Mouse (Mus musculus): ENCODE data around the gene Kcnab3. TPM values are rescaled to one million over a fixed set of nuclear protein-coding genes. Genes with fewer than 3 reads are reported as not detected.

Kcnab3 gene
- polyA plus RNA-seq, 1 experiment from 2014 or later: 0.62 TPM

DNA sequence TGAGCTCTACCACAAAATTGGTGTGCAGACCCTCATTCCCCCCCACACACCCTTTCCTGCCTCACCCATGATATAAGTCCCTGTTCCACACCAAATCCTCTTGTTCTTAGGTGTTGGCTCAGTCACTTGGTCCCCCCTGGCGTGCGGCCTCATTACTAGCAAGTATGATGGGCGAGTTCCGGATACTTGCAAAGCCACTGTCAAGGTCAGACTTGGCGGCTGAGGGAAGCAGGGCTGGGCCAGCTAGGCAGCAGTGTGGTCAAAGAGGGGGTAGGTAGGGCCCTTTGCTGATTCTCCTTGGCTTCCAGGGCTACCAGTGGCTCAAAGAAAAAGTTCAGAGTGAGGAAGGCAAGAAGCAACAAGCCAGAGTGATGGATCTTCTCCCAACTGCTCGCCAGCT is 5.1 kb downstream of the Kcnab3 start:
- Histone ChIP-seq H3K4me2 (ENCODE audit: low read length) (peak overlapping the region; percentile 80), H3K9ac (ENCODE audit: low read length) (peak overlapping the region; percentile 80; the same call in 1 of the 2 replicates), H3K4me3 (ENCODE audit: control insufficient read depth in 1 of 2, insufficient read depth in 1 of 2, low read depth in 1 of 2, low read length in 2 of 2) (peak overlapping the region in 1 of 2 experiments; percentile 59; a peak in 1 of 4 replicates), H3K4me1 (ENCODE audit: control insufficient read depth in 2 of 2, insufficient read depth in 2 of 2, low read length in 2 of 2) (peaks cover 15 to 18% of the 10 kb centered on the region in 2 experiments), H3K27ac (replicated peaks in 1 of 2; ENCODE audit: control insufficient read depth in 1 of 2, insufficient read depth in 1 of 2, low read depth in 2 of 2, low read length in 2 of 2) (no peak overlapping the region), H3K36me3 (ENCODE audit: control insufficient read depth, insufficient read depth, low read length) (no peaks in the 10 kb centered on the region), H3K27me3 (ENCODE audit: control insufficient read depth, insufficient read depth, low read length) (peaks cover 15% of the 10 kb centered on the region), H3K9me3 (ENCODE audit: control insufficient read depth, low read length) (no peaks in the 10 kb centered on the region)
- ATAC-seq (ENCODE audit: insufficient number of reproducible peaks, insufficient read depth, low FRiP score, low read depth): no peak
- 85% methylated on average over 6 of the region's 6 CpGs for WGBS

DNA sequence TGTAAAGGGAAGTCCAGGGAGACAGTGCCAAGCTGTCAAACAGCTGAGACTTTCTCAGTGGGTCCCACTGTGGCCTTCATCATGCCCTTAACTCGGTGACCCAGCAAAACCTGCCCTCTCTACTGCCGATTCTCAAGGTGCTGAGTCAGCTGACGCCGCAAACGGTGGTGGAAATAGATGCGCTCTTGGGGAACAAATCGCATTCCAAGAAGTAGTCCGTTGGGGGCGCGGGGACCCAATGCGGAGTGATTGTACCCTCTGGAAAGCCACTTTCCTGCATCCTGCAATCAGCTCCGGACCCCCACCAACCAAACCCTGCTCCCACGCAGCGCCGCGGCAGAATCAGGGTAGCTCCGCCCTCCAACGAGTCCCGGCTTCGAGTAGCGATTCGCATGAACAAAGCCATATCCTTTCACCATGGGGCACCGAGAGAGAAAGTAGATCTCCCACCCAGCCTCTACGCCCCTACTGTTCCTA is 5.9 kb downstream of the Kcnab3 start:
- no peaks in the 10 kb centered on the region for H3K36me3 ChIP-seq (ENCODE audit: control insufficient read depth, insufficient read depth, low read length)
- H3K4me3 ChIP-seq (ENCODE audit: control insufficient read depth in 1 of 2, insufficient read depth in 1 of 2, low read depth in 1 of 2, low read length in 2 of 2): peak overlapping the region; percentile 59 to 77
- H3K27ac ChIP-seq (replicated peaks in 1 of 2; ENCODE audit: control insufficient read depth in 1 of 2, insufficient read depth in 1 of 2, low read depth in 2 of 2, low read length in 2 of 2): peak overlapping the region; percentile 25 to 44; a peak in 1 of 4 replicates
- H3K4me1 ChIP-seq (ENCODE audit: control insufficient read depth in 2 of 2, insufficient read depth in 2 of 2, low read length in 2 of 2): peaks cover 10 to 12% of the 10 kb centered on the region in 2 experiments
- H3K4me2 ChIP-seq (ENCODE audit: low read length): peak overlapping the region; percentile 80
- no peaks in the 10 kb centered on the region for H3K9me3 ChIP-seq (ENCODE audit: control insufficient read depth, low read length)
- peaks cover 10% of the 10 kb centered on the region for H3K27me3 ChIP-seq (ENCODE audit: control insufficient read depth, insufficient read depth, low read length)
- 1% methylated on average over 24 of the region's 24 CpGs for whole genome bisulfite sequencing
- ATAC-seq (ENCODE audit: insufficient number of reproducible peaks, insufficient read depth, low FRiP score, low read depth): peak; percentile 71
- peak overlapping the region; percentile 80 for H3K9ac ChIP-seq (ENCODE audit: low read length)

DNA sequence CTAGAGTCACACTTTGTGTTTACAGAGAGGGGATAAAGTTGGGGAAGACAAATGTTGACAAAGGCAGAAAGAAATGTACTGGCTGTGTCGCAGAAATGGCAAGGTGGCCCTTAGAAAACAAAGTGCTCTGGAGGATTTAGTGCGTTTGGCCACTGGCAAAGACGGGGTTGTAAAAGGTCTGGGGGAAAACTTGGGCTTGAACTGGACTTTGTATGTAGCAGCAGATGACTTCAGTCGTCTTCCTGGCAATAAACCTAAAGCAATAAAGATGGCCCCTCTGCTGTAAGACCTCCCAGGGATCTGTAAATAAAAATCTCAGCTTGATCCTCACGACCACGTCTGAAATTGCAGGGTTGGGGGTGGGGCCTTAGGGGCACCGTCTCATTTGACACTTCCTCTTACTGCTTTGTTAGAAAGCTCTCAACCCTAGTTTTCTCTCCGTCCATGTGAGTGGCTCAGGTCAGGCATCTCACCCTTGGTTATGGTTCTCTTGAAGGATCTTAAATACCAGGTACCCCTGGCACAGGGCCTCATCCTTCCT is 6.7 kb downstream of the Kcnab3 start:
- 47% methylated on average over 8 of the region's 8 CpGs for WGBS
- no peak overlapping the region for H3K27ac ChIP-seq (replicated peaks in 1 of 2; ENCODE audit: control insufficient read depth in 1 of 2, insufficient read depth in 1 of 2, low read depth in 2 of 2, low read length in 2 of 2)
- no peak for ATAC-seq (ENCODE audit: insufficient number of reproducible peaks, insufficient read depth, low FRiP score, low read depth)
- peaks cover 7 to 8% of the 10 kb centered on the region in 2 experiments; a peak in 3 of 4 replicates for H3K4me1 ChIP-seq (ENCODE audit: control insufficient read depth in 2 of 2, insufficient read depth in 2 of 2, low read length in 2 of 2)
- peak overlapping the region; percentile 80 for H3K9ac ChIP-seq (ENCODE audit: low read length)
- H3K4me3 ChIP-seq (ENCODE audit: control insufficient read depth in 1 of 2, insufficient read depth in 1 of 2, low read depth in 1 of 2, low read length in 2 of 2): no peak overlapping the region
- H3K27me3 ChIP-seq (ENCODE audit: control insufficient read depth, insufficient read depth, low read length): peaks cover 4% of the 10 kb centered on the region
- 0 out of 2 replicates have a peak, but pooled peaks cover 3% of the 10 kb centered on the region for H3K9me3 ChIP-seq (ENCODE audit: control insufficient read depth, low read length)
- H3K4me2 ChIP-seq (ENCODE audit: low read length): peak overlapping the region; percentile 80
- H3K36me3 ChIP-seq (ENCODE audit: control insufficient read depth, insufficient read depth, low read length): no peaks in the 10 kb centered on the region

DNA sequence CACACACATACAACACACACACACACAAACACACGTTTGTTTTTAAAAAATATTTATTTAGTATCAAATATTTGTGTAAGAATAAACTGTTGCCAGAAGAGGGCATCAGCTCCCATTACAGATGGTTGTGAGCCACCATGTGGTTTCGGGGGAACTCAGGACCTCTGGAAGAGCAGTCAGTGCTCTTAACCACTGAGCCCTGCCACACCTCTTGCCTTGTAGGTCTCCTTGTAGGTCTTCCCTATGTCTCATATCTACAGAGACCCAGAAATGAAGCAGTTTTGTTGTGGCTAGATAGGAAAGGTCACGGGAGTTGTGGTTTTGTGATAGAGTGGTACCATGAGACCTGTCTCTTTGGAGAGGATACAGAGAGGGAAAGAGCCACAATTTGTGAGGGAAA is 7.9 kb downstream of the Kcnab3 start:
- peaks cover 7 to 8% of the 10 kb centered on the region in 2 experiments; a peak in 2 of 4 replicates for H3K4me1 ChIP-seq (ENCODE audit: control insufficient read depth in 2 of 2, insufficient read depth in 2 of 2, low read length in 2 of 2)
- no peaks in the 10 kb centered on the region for H3K36me3 ChIP-seq (ENCODE audit: control insufficient read depth, insufficient read depth, low read length)
- ATAC-seq (ENCODE audit: insufficient number of reproducible peaks, insufficient read depth, low FRiP score, low read depth): no peak
- H3K4me2 ChIP-seq (ENCODE audit: low read length): no peak overlapping the region
- H3K4me3 ChIP-seq (ENCODE audit: control insufficient read depth in 1 of 2, insufficient read depth in 1 of 2, low read depth in 1 of 2, low read length in 2 of 2): no peak overlapping the region
- no peak overlapping the region for H3K27ac ChIP-seq (replicated peaks in 1 of 2; ENCODE audit: control insufficient read depth in 1 of 2, insufficient read depth in 1 of 2, low read depth in 2 of 2, low read length in 2 of 2)
- H3K27me3 ChIP-seq (ENCODE audit: control insufficient read depth, insufficient read depth, low read length): no peaks in the 10 kb centered on the region
- H3K9me3 ChIP-seq (ENCODE audit: control insufficient read depth, low read length): 0 out of 2 replicates have a peak, but pooled peaks cover 4% of the 10 kb centered on the region
- H3K9ac ChIP-seq (ENCODE audit: low read length): no peak overlapping the region
- WGBS: 51% methylated on average over 3 of the region's 3 CpGs

DNA sequence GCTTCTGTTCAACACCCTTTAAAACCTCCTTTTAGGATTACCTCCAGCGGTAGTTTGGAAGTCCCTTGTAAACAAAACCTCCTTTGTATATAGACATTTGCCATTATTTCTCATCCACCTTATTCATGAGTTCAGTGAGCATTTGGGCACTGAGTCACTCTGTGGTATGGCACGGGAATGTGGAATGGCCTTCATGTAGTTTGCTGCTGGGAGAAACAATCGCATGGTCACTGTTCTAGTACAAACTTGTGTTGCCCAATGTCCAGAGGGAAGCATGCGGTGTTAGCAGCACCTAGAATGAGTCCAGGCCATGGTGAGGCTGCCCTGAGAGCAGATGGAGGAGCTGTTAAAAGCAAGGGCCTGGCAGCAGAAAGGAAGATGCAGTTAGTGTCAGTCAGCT is 8.7 kb downstream of the Kcnab3 start:
- no peak overlapping the region for H3K4me2 ChIP-seq (ENCODE audit: low read length)
- 0 out of 2 replicates have a peak, but pooled peaks cover 4% of the 10 kb centered on the region for H3K9me3 ChIP-seq (ENCODE audit: control insufficient read depth, low read length)
- H3K36me3 ChIP-seq (ENCODE audit: control insufficient read depth, insufficient read depth, low read length): no peaks in the 10 kb centered on the region
- ATAC-seq (ENCODE audit: insufficient number of reproducible peaks, insufficient read depth, low FRiP score, low read depth): no peak
- H3K4me1 ChIP-seq (ENCODE audit: control insufficient read depth in 2 of 2, insufficient read depth in 2 of 2, low read length in 2 of 2): peaks cover 7 to 8% of the 10 kb centered on the region in 2 experiments; a peak in 2 of 4 replicates
- H3K27ac ChIP-seq (replicated peaks in 1 of 2; ENCODE audit: control insufficient read depth in 1 of 2, insufficient read depth in 1 of 2, low read depth in 2 of 2, low read length in 2 of 2): no peak overlapping the region
- no peak overlapping the region for H3K9ac ChIP-seq (ENCODE audit: low read length)
- H3K27me3 ChIP-seq (ENCODE audit: control insufficient read depth, insufficient read depth, low read length): 0 out of 2 replicates have a peak, but pooled peaks cover 5% of the 10 kb centered on the region
- WGBS: 68% methylated on average over 4 of the region's 4 CpGs
- H3K4me3 ChIP-seq (ENCODE audit: control insufficient read depth in 1 of 2, insufficient read depth in 1 of 2, low read depth in 1 of 2, low read length in 2 of 2): no peak overlapping the region

DNA sequence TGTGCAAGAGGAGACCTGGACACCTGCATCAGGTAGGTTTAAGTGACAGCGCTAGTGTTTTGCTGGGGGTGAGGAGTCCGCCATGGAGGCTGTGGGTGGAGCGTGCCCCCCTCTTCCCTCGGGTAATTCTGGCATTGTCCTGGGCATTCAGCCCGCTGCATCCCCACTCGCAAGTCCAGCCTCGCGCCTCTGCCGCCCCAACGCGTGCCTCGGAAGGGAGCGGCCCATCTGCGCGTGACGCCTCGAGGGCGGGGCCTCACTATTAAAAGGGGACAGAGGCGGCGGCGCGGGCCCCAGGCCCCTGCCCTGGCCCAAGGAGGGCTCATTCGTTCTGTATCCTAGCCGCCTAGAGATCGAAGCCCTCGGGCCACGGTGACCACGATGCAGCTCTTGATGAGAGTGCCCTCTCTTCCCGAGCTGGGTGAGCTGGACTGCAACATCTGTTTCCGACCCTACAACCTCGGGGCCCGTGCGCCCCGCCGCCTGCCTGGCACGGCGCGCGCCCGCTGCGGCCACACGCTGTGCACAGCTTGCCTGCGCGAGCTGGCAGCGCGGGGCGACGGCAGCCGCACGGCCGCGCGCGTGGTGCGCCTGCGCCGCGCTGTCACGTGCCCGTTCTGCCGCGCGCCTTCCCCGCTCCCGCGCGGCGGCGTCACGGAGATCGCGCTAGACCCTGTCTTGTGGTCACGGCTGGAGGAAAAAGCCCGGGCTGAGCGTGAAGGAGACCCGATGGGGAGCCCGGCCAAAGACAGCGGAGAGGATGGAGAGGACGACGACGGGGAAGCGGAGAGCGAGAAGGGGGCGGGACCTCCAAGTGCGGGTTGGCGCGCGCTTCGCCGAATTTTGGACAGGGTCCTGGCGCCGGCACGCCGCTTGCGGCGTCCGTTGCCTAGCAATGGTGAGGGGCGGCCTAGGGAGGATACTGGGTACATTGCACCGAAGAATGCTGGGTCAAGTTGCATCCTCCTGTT is 14.4 kb downstream of the Kcnab3 start, which contains the start of gene Rnf227:
TSS of gene Rnf227 (plus strand) at position 301 of the 971 bp plus-strand sequence.
- Histone ChIP-seq H3K9ac (ENCODE audit: low read length) (peak within 1 kb of the TSS; percentile 73), H3K36me3 (ENCODE audit: control insufficient read depth, insufficient read depth, low read length) (peaks cover 24% of the 10 kb centered on the region), H3K27me3 (ENCODE audit: control insufficient read depth, insufficient read depth, low read length) (0 out of 2 replicates have a peak, but pooled peaks cover 11% of the 10 kb centered on the region), H3K27ac (replicated peaks in 1 of 2; ENCODE audit: control insufficient read depth in 1 of 2, insufficient read depth in 1 of 2, low read depth in 2 of 2, low read length in 2 of 2) (peak within 1 kb of the TSS in 1 of 2 experiments; percentile 16; a peak in 1 of 4 replicates), H3K4me2 (ENCODE audit: low read length) (peak within 1 kb of the TSS; percentile 89), H3K9me3 (ENCODE audit: control insufficient read depth, low read length) (0 out of 2 replicates have a peak, but pooled peaks cover 4% of the 10 kb centered on the region), H3K4me1 (ENCODE audit: control insufficient read depth in 2 of 2, insufficient read depth in 2 of 2, low read length in 2 of 2) (peaks cover 9 to 11% of the 10 kb centered on the region in 2 experiments), H3K4me3 (ENCODE audit: control insufficient read depth in 1 of 2, insufficient read depth in 1 of 2, low read depth in 1 of 2, low read length in 2 of 2) (peak within 1 kb of the TSS; percentile 53 to 57)
- ATAC-seq (ENCODE audit: insufficient number of reproducible peaks, insufficient read depth, low FRiP score, low read depth): peak; percentile 79
- 2% methylated on average over 99 of the region's 99 CpGs for WGBS

DNA sequence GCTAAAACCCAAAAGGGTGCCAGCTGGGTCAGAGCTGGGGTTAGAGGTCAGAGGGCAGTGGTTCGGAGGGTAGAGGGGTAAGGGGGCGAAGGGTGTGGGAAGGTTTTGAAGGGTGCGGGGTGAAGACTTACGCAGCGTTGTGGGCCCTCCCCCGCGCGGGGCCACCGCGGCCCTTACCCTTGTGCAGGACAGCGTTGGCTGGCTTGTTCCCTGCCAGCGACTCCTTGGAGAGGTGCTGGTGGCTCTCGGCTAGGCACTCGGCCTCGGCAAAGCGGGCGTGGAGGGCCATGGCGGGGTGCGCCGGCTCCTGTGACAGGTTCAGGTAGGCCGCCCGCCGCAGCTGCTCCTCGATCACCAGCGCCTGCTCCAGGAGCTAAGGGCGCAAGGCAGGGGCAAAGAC is 20.4 kb downstream of the Kcnab3 start:
- H3K4me1 ChIP-seq (ENCODE audit: control insufficient read depth in 2 of 2, insufficient read depth in 2 of 2, low read length in 2 of 2): no peaks in the 10 kb centered on the region
- 86% methylated on average over 26 of the region's 26 CpGs for WGBS

More for the DNA sequence above, 20.4 kb downstream of the Kcnab3 start:
- Histone ChIP-seq H3K9ac (ENCODE audit: low read length) (no peak overlapping the region), H3K27me3 (ENCODE audit: control insufficient read depth, insufficient read depth, low read length) (0 out of 2 replicates have a peak, but pooled peaks cover under 1% of the 10 kb centered on the region), H3K4me3 (ENCODE audit: control insufficient read depth in 1 of 2, insufficient read depth in 1 of 2, low read depth in 1 of 2, low read length in 2 of 2) (no peak overlapping the region), H3K27ac (replicated peaks in 1 of 2; ENCODE audit: control insufficient read depth in 1 of 2, insufficient read depth in 1 of 2, low read depth in 2 of 2, low read length in 2 of 2) (no peak overlapping the region), H3K36me3 (ENCODE audit: control insufficient read depth, insufficient read depth, low read length) (peaks cover 83% of the 10 kb centered on the region), H3K4me2 (ENCODE audit: low read length) (no peak overlapping the region), H3K9me3 (ENCODE audit: control insufficient read depth, low read length) (no peaks in the 10 kb centered on the region)
- no peak for ATAC-seq (ENCODE audit: insufficient number of reproducible peaks, insufficient read depth, low FRiP score, low read depth)

All from heart, embryonic 14.5 days (tissue).